Mouse (Mus musculus) CH12.LX (cell line): ENCODE results near the gene Hmgcl. TPM values are rescaled to one million over a fixed set of nuclear protein-coding genes. Genes with fewer than 3 reads are reported as not detected.

Experiments
- DNase-seq: peaks from one replicate; pipeline ENCODE4 v3.0.0-alpha.2; 2013; ENCODE audit errors: extremely low read depth
- H3K27ac ChIP-seq: 2 replicates; pipeline ENCODE4 v1.5.1; 2012; ENCODE audit warnings: low read depth, mild to moderate bottlenecking, control low read depth, moderate library complexity; ENCODE audit not compliant: insufficient read depth
- H3K27me3 ChIP-seq: replicated peaks from 2 replicates; pipeline ENCODE3; 2012; ENCODE audit warnings: inconsistent platforms
- H3K36me3 ChIP-seq, 2 experiments: replicated peaks in 1 of 2; 2 replicates each; pipeline versions ENCODE3 to v1.6.1; 2012; ENCODE audit warnings: inconsistent platforms in 1 of 2, low read length in 1 of 2, mild to moderate bottlenecking in 1 of 2, mixed read lengths in 1 of 2, moderate library complexity in 1 of 2; ENCODE audit not compliant: control insufficient read depth in 1 of 2, insufficient read depth in 1 of 2
- H3K4me1 ChIP-seq, 2 experiments: 2 replicates each; pipeline ENCODE4 v1.6.1; 2012; ENCODE audit warnings: inconsistent platforms in 1 of 2, moderate library complexity in 1 of 2; ENCODE audit not compliant: insufficient read depth in 2 of 2, control insufficient read depth in 1 of 2
- H3K4me2 ChIP-seq: 2 replicates; pipeline ENCODE4 v1.6.1; 2012; ENCODE audit warnings: low read depth, mild to moderate bottlenecking, control low read depth; ENCODE audit not compliant: poor library complexity, insufficient read depth, severe bottlenecking
- H3K4me3 ChIP-seq, 3 experiments: fragments of 150-350 bp in 1 of 3; sonication (generic) in 1 of 3; replicated peaks in 1 of 3; 2 replicates each; pipeline versions ENCODE3 to v1.5.1; 2011 to 2012; ENCODE audit warnings: low read depth in 2 of 3, low read length in 2 of 3, mild to moderate bottlenecking in 2 of 3, moderate library complexity in 2 of 3, control low read depth in 1 of 3, improper control_type of control experiment in 1 of 3, inconsistent platforms in 1 of 3, mixed read lengths in 1 of 3; ENCODE audit not compliant: poor library complexity in 1 of 3
- H3K79me2 ChIP-seq: replicated peaks from 2 replicates; pipeline ENCODE4 v1.6.1; 2012; ENCODE audit warnings: mild to moderate bottlenecking, moderate library complexity; ENCODE audit not compliant: control insufficient read depth, poor library complexity, insufficient read depth, severe bottlenecking; ENCODE audit errors: extremely low read depth
- H3K9ac ChIP-seq: 2 replicates; pipeline ENCODE4 v1.6.1; 2012; ENCODE audit warnings: low read depth, mild to moderate bottlenecking, control low read depth, moderate library complexity; ENCODE audit not compliant: insufficient read depth
- H3K9me3 ChIP-seq: replicated peaks from 2 replicates; pipeline ENCODE3; 2012; ENCODE audit warnings: low read length, inconsistent platforms, mixed read lengths
- BHLHE40 ChIP-seq: IDR thresholded peaks from 2 replicates; pipeline ENCODE4 v1.6.1; 2011; ENCODE audit warnings: mild to moderate bottlenecking, low read depth, low read length, improper control_type of control experiment
- CHD1 ChIP-seq: IDR thresholded peaks from 2 replicates; pipeline ENCODE4 v1.6.1; 2012; ENCODE audit warnings: low read depth, low read length, improper control_type of control experiment, inconsistent platforms
- CHD2 ChIP-seq: IDR thresholded peaks from 2 replicates; pipeline ENCODE4 v1.6.1; 2011; ENCODE audit warnings: low read length, improper control_type of control experiment
- CTCF ChIP-seq, 2 experiments: IDR thresholded peaks in 1 of 2; conservative IDR thresholded peaks in 1 of 2; 2 replicates each; pipeline ENCODE4 v1.5.1; 2011 to 2012; ENCODE audit warnings: low read depth in 2 of 2, low read length in 2 of 2, improper control_type of control experiment in 1 of 2, inconsistent platforms in 1 of 2, mild to moderate bottlenecking in 1 of 2, moderate library complexity in 1 of 2
- E2F4 ChIP-seq: IDR thresholded peaks from 2 replicates; pipeline ENCODE4 v1.6.1; 2011; ENCODE audit warnings: low read depth, low read length, improper control_type of control experiment; ENCODE audit not compliant: insufficient replicate concordance
- ELF1 ChIP-seq: IDR thresholded peaks from 2 replicates; pipeline ENCODE4 v1.6.1; 2014; ENCODE audit warnings: low read depth, mild to moderate bottlenecking, inconsistent platforms, low read length, improper control_type of control experiment
- EP300 ChIP-seq: IDR thresholded peaks from 2 replicates; pipeline ENCODE4 v1.6.1; 2011; ENCODE audit warnings: low read length, improper control_type of control experiment
- ETS1 ChIP-seq: conservative IDR thresholded peaks from 2 replicates; pipeline ENCODE4 v1.6.1; 2012; ENCODE audit warnings: low read depth, mild to moderate bottlenecking, inconsistent platforms, low read length, improper control_type of control experiment, moderate library complexity
- GABPA ChIP-seq: IDR thresholded peaks from 2 replicates; pipeline ENCODE4 v1.6.1; 2012; ENCODE audit warnings: low read depth, low read length, improper control_type of control experiment, inconsistent platforms; ENCODE audit not compliant: insufficient replicate concordance
- HCFC1 ChIP-seq: IDR thresholded peaks from 2 replicates; pipeline ENCODE4 v1.6.1; 2012; ENCODE audit warnings: low read depth, mild to moderate bottlenecking, inconsistent platforms, low read length, improper control_type of control experiment
- IRF4 ChIP-seq: IDR thresholded peaks from 2 replicates; pipeline ENCODE4 v1.6.1; 2014; ENCODE audit warnings: low read depth, mild to moderate bottlenecking, inconsistent platforms, low read length, improper control_type of control experiment
- JUN ChIP-seq: IDR thresholded peaks from 2 replicates; pipeline ENCODE4 v1.6.1; 2011; ENCODE audit warnings: low read depth, mild to moderate bottlenecking, low read length, improper control_type of control experiment, moderate library complexity; ENCODE audit not compliant: insufficient read depth
- JUND ChIP-seq: conservative IDR thresholded peaks from 2 replicates; pipeline ENCODE4 v1.6.1; 2011; ENCODE audit warnings: low read depth, low read length, improper control_type of control experiment
- KAT2A ChIP-seq: IDR thresholded peaks from 2 replicates; pipeline ENCODE4 v1.6.1; 2012; ENCODE audit warnings: low read length, improper control_type of control experiment, inconsistent platforms; ENCODE audit not compliant: insufficient replicate concordance
- MAFK ChIP-seq: IDR thresholded peaks from 2 replicates; pipeline ENCODE4 v1.6.1; 2011; ENCODE audit warnings: low read length, improper control_type of control experiment; ENCODE audit not compliant: insufficient replicate concordance
- MAX ChIP-seq: IDR thresholded peaks from 2 replicates; pipeline ENCODE4 v1.6.1; 2011; ENCODE audit warnings: low read length, improper control_type of control experiment
- MAZ ChIP-seq: IDR thresholded peaks from 2 replicates; pipeline ENCODE4 v1.6.1; 2012; ENCODE audit warnings: low read depth, mild to moderate bottlenecking, inconsistent platforms, low read length, improper control_type of control experiment, moderate library complexity
- MEF2A ChIP-seq: IDR thresholded peaks from 2 replicates; pipeline ENCODE4 v1.6.1; 2014; ENCODE audit warnings: low read depth, mild to moderate bottlenecking, inconsistent platforms, low read length, improper control_type of control experiment, borderline replicate concordance
- MXI1 ChIP-seq: IDR thresholded peaks from 2 replicates; pipeline ENCODE4 v1.6.1; 2011; ENCODE audit warnings: mild to moderate bottlenecking, low read depth, low read length, improper control_type of control experiment
- MYC ChIP-seq: IDR thresholded peaks from 2 replicates; pipeline ENCODE4 v1.6.1; 2011; ENCODE audit warnings: low read depth, mild to moderate bottlenecking, improper control_type of control experiment, low read length
- NELFE ChIP-seq: IDR thresholded peaks from 2 replicates; pipeline ENCODE4 v1.6.1; 2011; ENCODE audit warnings: low read depth, low read length, improper control_type of control experiment
- NRF1 ChIP-seq: IDR thresholded peaks from 2 replicates; pipeline ENCODE4 v1.6.1; 2014; ENCODE audit warnings: low read depth, mild to moderate bottlenecking, inconsistent platforms, low read length, improper control_type of control experiment, moderate library complexity
- PAX5 ChIP-seq: IDR thresholded peaks from 2 replicates; pipeline ENCODE4 v1.6.1; 2012; ENCODE audit warnings: low read length, inconsistent platforms, mixed read lengths
- POLR2A ChIP-seq: IDR thresholded peaks from 2 replicates; pipeline ENCODE4 v1.6.1; 2011; ENCODE audit warnings: low read depth, mild to moderate bottlenecking, improper control_type of control experiment, low read length
- POLR2AphosphoS2 ChIP-seq: IDR thresholded peaks from 2 replicates; pipeline ENCODE4 v1.6.1; 2011; ENCODE audit warnings: low read depth, low read length, improper control_type of control experiment
- RAD21 ChIP-seq: IDR thresholded peaks from 2 replicates; pipeline ENCODE4 v1.6.1; 2011; ENCODE audit warnings: low read depth, mild to moderate bottlenecking, low read length, improper control_type of control experiment, moderate library complexity
- RCOR1 ChIP-seq: conservative IDR thresholded peaks from 2 replicates; pipeline ENCODE4 v1.6.1; 2012; ENCODE audit warnings: low read depth, mild to moderate bottlenecking, inconsistent platforms, low read length, improper control_type of control experiment
- SIN3A ChIP-seq: IDR thresholded peaks from 2 replicates; pipeline ENCODE4 v1.6.1; 2012; ENCODE audit warnings: low read length, improper control_type of control experiment, inconsistent platforms
- SMC3 ChIP-seq: IDR thresholded peaks from 2 replicates; pipeline ENCODE4 v1.6.1; 2011; ENCODE audit warnings: low read depth, low read length, improper control_type of control experiment
- TBP ChIP-seq: conservative IDR thresholded peaks from 2 replicates; pipeline ENCODE4 v1.6.1; 2011; ENCODE audit warnings: low read depth, low read length, improper control_type of control experiment
- TCF12 ChIP-seq: IDR thresholded peaks from 2 replicates; pipeline ENCODE4 v1.6.1; 2014; ENCODE audit warnings: low read depth, mild to moderate bottlenecking, inconsistent platforms, low read length, improper control_type of control experiment
- UBTF ChIP-seq: IDR thresholded peaks from 2 replicates; pipeline ENCODE4 v1.6.1; 2012; ENCODE audit warnings: low read depth, mild to moderate bottlenecking, inconsistent platforms, low read length, improper control_type of control experiment, moderate library complexity
- USF1 ChIP-seq: IDR thresholded peaks from 2 replicates; pipeline ENCODE4 v1.6.1; 2014; ENCODE audit warnings: low read depth, mild to moderate bottlenecking, inconsistent platforms, low read length, improper control_type of control experiment
- USF2 ChIP-seq: conservative IDR thresholded peaks from 2 replicates; pipeline ENCODE4 v1.6.1; 2011; ENCODE audit warnings: low read depth, low read length, improper control_type of control experiment
- ZC3H11A ChIP-seq: IDR thresholded peaks from 2 replicates; pipeline ENCODE4 v1.6.1; 2012; ENCODE audit warnings: low read depth, mild to moderate bottlenecking, inconsistent platforms, low read length, improper control_type of control experiment
- ZKSCAN1 ChIP-seq: IDR thresholded peaks from 2 replicates; pipeline ENCODE4 v1.6.1; 2012; ENCODE audit warnings: low read depth, inconsistent platforms, low read length, improper control_type of control experiment, borderline replicate concordance
- ZMIZ1 ChIP-seq: IDR thresholded peaks from 2 replicates; pipeline ENCODE4 v1.6.1; 2012; ENCODE audit warnings: low read depth, mild to moderate bottlenecking, inconsistent platforms, low read length, improper control_type of control experiment
- ZNF384 ChIP-seq: IDR thresholded peaks from 2 replicates; pipeline ENCODE4 v1.6.1; 2012; ENCODE audit warnings: low read depth, low read length, improper control_type of control experiment, inconsistent platforms
- dilution Hi-C: fragments of 300-500 bp; cut with MboI; formaldehyde crosslinking; loops from 2 replicates; pipeline ENCODE4 v1.14.3; 2020; ENCODE audit warnings: low sequenced_read_pairs; ENCODE audit not compliant: extremely low pct_unique_long_range_greater_than_20kb, extremely low pct_ligation_motif_present
- in situ Hi-C: fragments of 300-500 bp; cut with MboI; formaldehyde crosslinking; loops from 3 replicates; pipeline ENCODE4 v1.14.3; 2019; ENCODE audit warnings: low sequenced_read_pairs, low pct_ligation_motif_present, low pct_unique_long_range_greater_than_20kb, mixed read lengths
- polyA plus RNA-seq: library from polyadenylated mRNA; unstranded; fragments of >175 nt; gene quantifications from 2 replicates; pipeline ENCODE4 v1.2.1, GENCODE M21; 2012; ENCODE audit warnings: low read depth; ENCODE audit not compliant: insufficient read length
- total RNA-seq, 2 experiments: library from RNA; depleted of rRNA; stranded (reverse); fragments of 300-350 nt in 1 of 2; fragments of >200 nt in 1 of 2; gene quantifications; 2 replicates each; pipeline ENCODE4 v1.2.3; 2012 to 2014

Gene Hmgcl
- total and polyA plus RNA-seq, 3 experiments, result 27.2 to 42.7 (median 39.5) TPM

DNA sequence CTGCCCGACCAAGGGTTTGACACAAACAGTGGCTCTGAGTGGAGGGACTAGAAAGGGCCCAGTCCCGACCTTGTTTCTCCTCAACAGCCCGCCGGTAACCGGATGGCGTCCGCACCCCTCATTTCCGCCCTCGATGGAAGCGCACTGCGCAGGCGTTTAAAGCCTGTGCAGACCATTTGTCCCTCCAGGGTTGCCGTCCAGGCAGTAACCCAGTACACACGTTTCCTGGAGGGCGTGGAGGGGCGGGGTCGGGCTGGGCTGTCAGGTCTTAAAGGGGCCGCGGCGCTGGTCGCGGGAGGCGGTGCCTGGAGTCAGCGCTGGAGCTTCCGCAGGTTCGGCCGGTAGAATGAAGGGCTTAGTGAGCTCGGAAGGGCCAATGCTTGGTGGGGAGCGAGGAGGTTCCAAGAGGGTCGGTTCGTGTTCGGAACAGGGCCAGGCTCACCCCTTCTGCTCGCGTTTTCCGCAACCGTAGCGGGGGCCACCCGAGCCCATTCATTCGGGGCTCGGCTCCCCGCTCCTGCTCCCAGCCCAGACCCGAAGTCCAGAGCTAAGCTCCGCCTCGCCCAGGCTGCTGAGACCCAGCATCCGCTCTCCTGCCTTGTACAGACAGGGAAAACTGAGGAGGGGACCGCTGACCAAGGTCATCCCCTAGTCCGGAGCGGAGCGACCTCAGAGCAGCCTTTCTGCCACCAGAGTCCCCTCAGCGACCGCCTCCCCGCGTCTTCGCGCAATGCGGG is 17.4 kb downstream of the Hmgcl start, which contains the start of gene Gale:
Gale (plus strand) TSS at position 271 of the 737 bp plus-strand sequence.
- Histone ChIP-seq H3K79me2 (no peaks in the 10 kb centered on the region), H3K27ac (peak within 1 kb of the TSS; percentile 61), H3K4me3 (peak within 1 kb of the TSS; percentile 78 to 92 (median 79)), H3K9ac (peak within 1 kb of the TSS; percentile 85), H3K4me2 (peak within 1 kb of the TSS; percentile 65), H3K36me3 (peaks cover 41 to 71% of the 10 kb centered on the region in 2 experiments), H3K4me1 (peaks cover 7 to 27% of the 10 kb centered on the region in 2 experiments; a peak in 3 of 4 replicates), H3K27me3 (no peaks in the 10 kb centered on the region), H3K9me3 (no peaks in the 10 kb centered on the region)
- dilution Hi-C loops, result no loop called here
- peak; percentile 98 for DNase-seq
- no peak for TF ChIP-seq IRF4
- peak; percentile 84 for TF ChIP-seq TCF12
- no peak; the same call in 1 of the 2 replicates for TF ChIP-seq SMC3
- no peak for TF ChIP-seq JUN
- 0 out of 2 replicates have a peak, but pooled peaks have one; percentile 44 for TF ChIP-seq CHD1
- no peak for TF ChIP-seq E2F4
- TF ChIP-seq RAD21, result no peak
- peak; percentile 40 for TF ChIP-seq BHLHE40
- TF ChIP-seq RCOR1, result no peak
- TF ChIP-seq ETS1, result 0 out of 2 replicates have a peak, but pooled peaks have one; percentile 4
- TF ChIP-seq TBP, result peak; percentile 76
- peak; percentile 90 for TF ChIP-seq NRF1
- TF ChIP-seq MAFK, result no peak
- peak; percentile 95 for TF ChIP-seq ELF1
- TF ChIP-seq POLR2AphosphoS2, result peak; percentile 89; the same call in 1 of the 2 replicates
- no peak for TF ChIP-seq EP300
- 0 out of 2 replicates have a peak, but pooled peaks have one; percentile 27 for TF ChIP-seq MEF2A
- no peak for TF ChIP-seq PAX5
- peak; percentile 9; the same call in 1 of the 2 replicates for TF ChIP-seq GABPA
- TF ChIP-seq NELFE, result peak; percentile 90
- no peak for TF ChIP-seq CHD2
- no peak for TF ChIP-seq JUND
- peak; percentile 80; the same call in 1 of the 2 replicates for TF ChIP-seq KAT2A
- peak; percentile 94 for TF ChIP-seq POLR2A
- no peak for TF ChIP-seq ZNF384
- no peak for TF ChIP-seq ZKSCAN1
- peak; percentile 34; the same call in 1 of the 2 replicates for TF ChIP-seq MAX
- no peak for TF ChIP-seq CTCF (conservative IDR thresholded peaks at IDR 0.05 in 1 of 2, IDR thresholded peaks at IDR 0.05 in 1 of 2; ENCODE audit: low read depth in 2 of 2, low read length in 2 of 2)
- peak; percentile 99 for TF ChIP-seq SIN3A
- no peak for TF ChIP-seq USF1
- peak; percentile 72; the same call in 1 of the 2 replicates for TF ChIP-seq MXI1
- peak; percentile 90 for TF ChIP-seq HCFC1
- TF ChIP-seq ZC3H11A, result no peak
- TF ChIP-seq MAZ, result 0 out of 2 replicates have a peak, but pooled peaks have one; percentile 53
- no peak for TF ChIP-seq UBTF
- no peak for TF ChIP-seq USF2
- TF ChIP-seq MYC, result 0 out of 2 replicates have a peak, but pooled peaks have one; percentile 54
- TF ChIP-seq ZMIZ1, result peak; percentile 89
- in situ Hi-C loops, result no loop called here
